Mouse (Mus musculus): ENCODE results near the gene 0610010F05Rik.

- no peak for TF ChIP-seq CTCF (IDR thresholded peaks at IDR 0.05; ENCODE audit: low read depth, low read length)
- no peak for TF ChIP-seq TAL1 (conservative IDR thresholded peaks at IDR 0.05; ENCODE audit: low read depth, low read length)
- no peak for TF ChIP-seq POLR2AphosphoS5 (IDR thresholded peaks at IDR 0.05; ENCODE audit: insufficient replicate concordance, low read depth, low read length)
Observed at GRCm38 (mm10) chr11:23570130-23570529, 63.3 kb downstream of the 0610010F05Rik start.
